Mouse (Mus musculus): ENCODE data around the gene Hip1.

DNA sequence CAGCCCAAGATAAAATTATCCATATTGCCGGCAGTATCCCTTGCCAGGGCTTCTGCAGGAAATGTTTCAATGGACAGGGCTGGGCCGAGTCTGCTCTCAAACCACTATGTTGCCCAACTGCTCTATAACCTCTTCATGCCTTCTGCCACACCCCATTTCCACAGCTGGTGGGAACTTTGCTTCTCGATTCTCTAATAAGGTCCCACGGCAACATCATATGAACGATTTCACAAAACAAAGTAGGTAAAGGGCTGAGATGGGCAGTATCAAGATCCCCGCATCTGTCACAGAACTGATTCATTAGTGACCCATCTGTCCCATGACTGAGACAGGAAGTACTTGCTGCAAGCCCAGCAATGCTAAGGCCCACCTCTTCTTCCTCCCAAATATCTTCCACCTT lies 76.6 kb downstream of the Hip1 start:
- TF ChIP-seq CTCF (IDR thresholded peaks at IDR 0.05; ENCODE audit: low read depth, low read length) = no peak
- no peak for TF ChIP-seq POLR2A (IDR thresholded peaks at IDR 0.05; ENCODE audit: borderline replicate concordance, low read depth, low read length)
